Mouse (Mus musculus): ENCODE measurements around the gene Bmp2k. TPM values are rescaled to one million over a fixed set of nuclear protein-coding genes. Genes with fewer than 3 reads are reported as not detected.
"Not testable (repeated sequence)": the region's sequence is repeated elsewhere in the genome, so short reads cannot be mapped to it uniquely, and the experiment has no call there.

Gene Bmp2k
- total and polyA plus RNA-seq, 2 experiments from 2014 or later: 10.3 to 21.7 TPM

DNA sequence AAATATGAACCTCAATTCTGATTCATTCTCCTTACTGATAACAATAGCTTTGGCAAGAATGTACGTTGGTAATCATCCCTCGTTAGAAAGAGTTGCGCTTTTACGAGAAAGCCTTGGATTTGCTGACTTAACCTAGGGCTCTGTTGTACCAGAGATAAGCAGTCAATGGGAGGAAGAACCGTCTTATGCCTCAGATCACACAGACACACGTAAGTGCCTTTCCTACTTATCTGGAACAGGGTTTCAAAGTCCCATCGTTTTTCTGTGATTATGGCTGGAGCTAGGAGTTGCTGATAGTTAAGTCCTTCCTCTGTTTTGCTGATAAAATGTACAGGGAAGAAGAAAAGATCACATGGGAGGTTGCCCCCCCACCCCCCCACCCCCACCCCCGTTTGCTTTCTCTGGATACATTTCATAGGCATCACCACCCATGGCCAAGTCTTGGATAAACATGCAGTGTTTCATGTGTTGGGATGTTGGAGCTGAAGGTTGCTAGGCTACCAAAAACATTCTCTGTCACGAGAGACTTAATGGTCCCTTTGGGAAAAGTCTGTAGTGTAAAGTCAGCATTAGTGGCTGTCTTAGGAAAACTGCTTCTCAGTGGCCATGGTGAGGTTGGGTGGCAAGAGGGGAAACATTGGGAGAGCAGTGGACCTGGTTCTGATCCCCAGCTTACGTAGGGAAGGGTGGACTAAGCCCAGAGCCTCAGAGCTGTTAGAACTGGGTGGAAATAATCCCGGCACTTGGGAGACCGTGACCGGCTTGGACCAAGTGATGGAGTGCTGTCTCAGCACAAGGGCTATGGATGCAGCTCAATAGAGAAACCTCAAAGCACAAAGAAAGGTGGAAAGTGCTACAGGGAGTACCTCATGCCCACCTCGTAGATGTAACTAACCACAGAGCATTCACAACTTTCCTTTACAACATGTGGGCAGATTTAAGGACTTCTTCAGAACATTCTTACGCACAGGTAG, 25.1 kb downstream of the Bmp2k start:
- H3K27me3 ChIP-seq (ENCODE audit: insufficient read depth, low read length): no peaks in the 10 kb centered on the region
- no peak for TF ChIP-seq CTCF (IDR thresholded peaks at IDR 0.05; ENCODE audit: low read depth)
- ATAC-seq (peak; percentile 40; the same call in 1 of the 2 replicates), DNase-seq (ENCODE audit: low spot score) (peak; percentile 63)
- H3K4me2 ChIP-seq (ENCODE audit: low read depth, low read length): no peak overlapping the region
- no peak overlapping the region for H3K9ac ChIP-seq (replicated peaks; ENCODE audit: low read length)
- 71% methylated on average over 15 of the region's 15 CpGs for WGBS
- no peaks in the 10 kb centered on the region for H3K9me3 ChIP-seq (ENCODE audit: low read length)
- no peak overlapping the region for H3K4me3 ChIP-seq (ENCODE audit: low read length)
- H3K4me1 ChIP-seq (ENCODE audit: insufficient read depth, low read length): no peaks in the 10 kb centered on the region
- no peaks in the 10 kb centered on the region for H3K36me3 ChIP-seq (ENCODE audit: insufficient read depth, low read length)
- H3K27ac ChIP-seq: no peak overlapping the region

- Histone ChIP-seq H3K27ac (no peak overlapping the region), H3K4me1 (ENCODE audit: insufficient read depth, low read length) (no peaks in the 10 kb centered on the region), H3K36me3 (ENCODE audit: insufficient read depth, low read length) (no peaks in the 10 kb centered on the region), H3K9ac (replicated peaks; ENCODE audit: low read length) (no peak overlapping the region), H3K4me2 (ENCODE audit: low read depth, low read length) (no peak overlapping the region), H3K9me3 (ENCODE audit: low read length) (no peaks in the 10 kb centered on the region), H3K27me3 (ENCODE audit: insufficient read depth, low read length) (no peaks in the 10 kb centered on the region), H3K4me3 (ENCODE audit: low read length) (no peak overlapping the region)
- TF ChIP-seq CTCF (IDR thresholded peaks at IDR 0.05; ENCODE audit: low read depth): no peak
- ATAC-seq (no peak), DNase-seq (ENCODE audit: low spot score) (no peak)
- 93% methylated on average over 5 of the region's 5 CpGs for WGBS
These were observed 27.3 kb downstream of the Bmp2k start for GRCm38 (mm10) chr5:97024834-97025233.

GRCm38 (mm10) chr5:97025650-97026049, 28.2 kb downstream of the Bmp2k start:
- no peaks in the 10 kb centered on the region for H3K4me1 ChIP-seq (ENCODE audit: insufficient read depth, low read length)
- DNase-seq (ENCODE audit: low spot score) (no peak), ATAC-seq (no peak)
- H3K4me3 ChIP-seq (ENCODE audit: low read length): no peak overlapping the region
- H3K9me3 ChIP-seq (ENCODE audit: low read length): no peaks in the 10 kb centered on the region
- TF ChIP-seq CTCF (IDR thresholded peaks at IDR 0.05; ENCODE audit: low read depth): no peak
- H3K27ac ChIP-seq: no peak overlapping the region
- H3K9ac ChIP-seq (replicated peaks; ENCODE audit: low read length): no peak overlapping the region
- no peaks in the 10 kb centered on the region for H3K36me3 ChIP-seq (ENCODE audit: insufficient read depth, low read length)
- H3K27me3 ChIP-seq (ENCODE audit: insufficient read depth, low read length): no peaks in the 10 kb centered on the region
- WGBS: 89% methylated on average over 6 of the region's 6 CpGs
- H3K4me2 ChIP-seq (ENCODE audit: low read depth, low read length): no peak overlapping the region

DNA sequence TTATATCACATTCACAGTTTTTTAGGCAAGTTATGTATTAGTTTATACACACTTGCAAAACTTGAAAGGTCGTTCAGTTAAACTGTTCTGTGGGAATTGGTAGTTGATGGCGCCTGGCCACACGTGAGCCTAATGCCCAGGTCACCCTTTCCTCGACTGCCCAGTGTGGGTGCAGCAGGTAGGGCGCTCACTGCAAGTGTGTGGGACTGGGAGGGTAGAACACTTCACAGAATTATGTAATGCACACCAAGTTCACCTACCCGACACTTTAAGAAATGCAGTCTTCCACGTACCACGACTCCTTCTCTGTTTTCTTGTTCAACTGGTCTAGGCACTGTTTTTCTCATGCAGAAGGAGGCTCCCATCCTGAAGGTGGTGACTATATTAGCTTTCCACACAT, 30.5 kb downstream of the Bmp2k start:
- TF ChIP-seq CTCF (IDR thresholded peaks at IDR 0.05; ENCODE audit: low read depth): no peak

GRCm38 (mm10) chr5:97028840-97029239, 31.4 kb downstream of the Bmp2k start:
- 92% methylated on average over 1 of the region's 1 CpGs for WGBS
- ATAC-seq; H3K4me1 ChIP-seq (ENCODE audit: insufficient read depth, low read length); DNase-seq (ENCODE audit: low spot score); H3K4me3 ChIP-seq (ENCODE audit: low read length); H3K27ac ChIP-seq; H3K27me3 ChIP-seq (ENCODE audit: insufficient read depth, low read length); H3K36me3 ChIP-seq (ENCODE audit: insufficient read depth, low read length); H3K9me3 ChIP-seq (ENCODE audit: low read length); H3K9ac ChIP-seq (replicated peaks; ENCODE audit: low read length); H3K4me2 ChIP-seq (ENCODE audit: low read depth, low read length): not testable (repeated sequence)

More for the DNA sequence above, 30.5 kb downstream of the Bmp2k start:
- no peak overlapping the region for H3K4me2 ChIP-seq (ENCODE audit: low read depth, low read length)
- no peak overlapping the region for H3K9ac ChIP-seq (replicated peaks; ENCODE audit: low read length)
- no peaks in the 10 kb centered on the region for H3K36me3 ChIP-seq (ENCODE audit: insufficient read depth, low read length)
- H3K27me3 ChIP-seq (ENCODE audit: insufficient read depth, low read length): no peaks in the 10 kb centered on the region
- H3K4me1 ChIP-seq (ENCODE audit: insufficient read depth, low read length): no peaks in the 10 kb centered on the region
- no peak overlapping the region for H3K27ac ChIP-seq
- 92% methylated on average over 8 of the region's 8 CpGs for WGBS
- DNase-seq (ENCODE audit: low spot score): no peak
- no peaks in the 10 kb centered on the region for H3K9me3 ChIP-seq (ENCODE audit: low read length)
- ATAC-seq: no peak
- H3K4me3 ChIP-seq (ENCODE audit: low read length): no peak overlapping the region

- Histone ChIP-seq H3K27ac (no peak overlapping the region), H3K9ac (replicated peaks; ENCODE audit: low read length) (no peak overlapping the region), H3K9me3 (ENCODE audit: low read length) (no peaks in the 10 kb centered on the region), H3K4me1 (ENCODE audit: insufficient read depth, low read length) (no peaks in the 10 kb centered on the region), H3K27me3 (ENCODE audit: insufficient read depth, low read length) (no peaks in the 10 kb centered on the region), H3K4me3 (ENCODE audit: low read length) (no peak overlapping the region), H3K4me2 (ENCODE audit: low read depth, low read length) (no peak overlapping the region), H3K36me3 (ENCODE audit: insufficient read depth, low read length) (no peaks in the 10 kb centered on the region)
- WGBS: 89% methylated on average over 6 of the region's 6 CpGs
- TF ChIP-seq CTCF (IDR thresholded peaks at IDR 0.05; ENCODE audit: low read depth): no peak
- no peak for ATAC-seq
- no peak for DNase-seq (ENCODE audit: low spot score)
These were observed 34.3 kb downstream of the Bmp2k start for GRCm38 (mm10) chr5:97031771-97032170.

GRCm38 (mm10) chr5:97045260-97045659, 47.8 kb downstream of the Bmp2k start:
- no peak for ATAC-seq
- 94% methylated on average over 7 of the region's 7 CpGs for WGBS
- no peak overlapping the region for H3K27ac ChIP-seq
- H3K9ac ChIP-seq (replicated peaks; ENCODE audit: low read length): no peak overlapping the region
- H3K4me2 ChIP-seq (ENCODE audit: low read depth, low read length): no peak overlapping the region
- no peaks in the 10 kb centered on the region for H3K4me1 ChIP-seq (ENCODE audit: insufficient read depth, low read length)
- no peak for DNase-seq (ENCODE audit: low spot score)
- H3K36me3 ChIP-seq (ENCODE audit: insufficient read depth, low read length): no peaks in the 10 kb centered on the region; the same call in 1 of the 2 replicates
- H3K4me3 ChIP-seq (ENCODE audit: low read length): no peak overlapping the region
- H3K27me3 ChIP-seq (ENCODE audit: insufficient read depth, low read length): no peaks in the 10 kb centered on the region
- no peak for TF ChIP-seq CTCF (IDR thresholded peaks at IDR 0.05; ENCODE audit: low read depth)
- no peaks in the 10 kb centered on the region for H3K9me3 ChIP-seq (ENCODE audit: low read length)

Data from hindbrain, postnatal 0 days (tissue).